Mouse (Mus musculus): ENCODE data around the gene Pnn.

- TF ChIP-seq POLR2A (IDR thresholded peaks at IDR 0.05; ENCODE audit: insufficient read depth, low read length) (no peak), CTCF (IDR thresholded peaks at IDR 0.05; ENCODE audit: low read depth, low read length) (no peak), EP300 (IDR thresholded peaks at IDR 0.05; ENCODE audit: insufficient read depth, low read depth, low read length) (no peak)
Measured at GRCm38 (mm10) chr12:59105914-59106313, 39.2 kb downstream of the Pnn start.

Measured in ES-Bruce4 (cell line).